In the genomic region with DNA sequence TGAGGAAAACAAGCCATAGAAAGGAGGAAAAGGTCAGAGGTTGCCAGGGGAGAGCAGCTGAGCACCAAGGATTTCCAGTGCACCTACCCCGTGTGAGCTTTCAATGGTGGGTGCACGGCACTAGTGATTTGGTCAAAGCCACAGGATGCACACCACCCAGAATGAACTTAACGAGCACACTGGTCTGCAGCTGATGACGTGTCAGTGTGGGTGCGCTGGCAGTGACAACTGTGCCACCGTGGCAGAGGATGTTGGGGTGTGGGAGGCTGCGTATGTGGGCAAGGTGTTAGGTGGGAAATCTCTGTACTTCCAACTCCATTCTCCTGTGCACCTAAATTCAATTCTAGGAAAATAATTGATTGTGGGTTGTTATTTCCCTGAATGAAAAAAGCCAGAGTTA, we compare ENCODE assay signal across 15 mouse cellular contexts.
"Had no signal": no experiment of that assay in that cellular context is flagged by ENCODE, and none has a peak within 500 bp of the region (broad histone marks: within the 10 kb centered on the region; RNA-seq: fewer than 3 reads in every experiment).

No protein-coding gene starts in this region.

- H3K36me3 ChIP-seq: limb, embryonic 13.5 days; midbrain, embryonic 15.5 days; neural tube, embryonic 13.5 days had no signal

- H3K27me3 ChIP-seq: limb, embryonic 13.5 days; midbrain, embryonic 15.5 days; neural tube, embryonic 13.5 days had no signal

- H3K4me2 ChIP-seq: limb, embryonic 13.5 days; midbrain, embryonic 11.5 days; midbrain, embryonic 15.5 days; neural tube, embryonic 13.5 days had no signal

- H3K27ac ChIP-seq: kidney, postnatal 0 days; limb, embryonic 13.5 days; liver, embryonic 14.5 days; midbrain, embryonic 15.5 days; neural tube, embryonic 13.5 days had no signal

- ATAC-seq: midbrain, embryonic 15.5 days had no signal

- DNase-seq: kidney, adult 11 months; kidney, adult 9 months; kidney, postnatal 36 days; layer of hippocampus, adult 9-11 months; layer of hippocampus, postnatal 36 days; lung, adult 18-20 months; lung, postnatal 36 days; spleen, adult 18-20 months; thymus, postnatal 36 days had no signal

- H3K9ac ChIP-seq: limb, embryonic 13.5 days; liver, embryonic 14.5 days; midbrain, embryonic 15.5 days; neural tube, embryonic 13.5 days had no signal

- H3K9me3 ChIP-seq: limb, embryonic 13.5 days; midbrain, embryonic 15.5 days; neural tube, embryonic 13.5 days had no signal

- H3K4me3 ChIP-seq: limb, embryonic 13.5 days; midbrain, embryonic 15.5 days; neural tube, embryonic 13.5 days had no signal
